Mouse (Mus musculus) CH12.LX (cell line): ENCODE measurements around the gene Wdr19. TPM values are rescaled to one million over a fixed set of nuclear protein-coding genes. Genes with fewer than 3 reads are reported as not detected.

Source experiments
- DNase-seq: peaks from one replicate; pipeline ENCODE4 v3.0.0-alpha.2; 2013; ENCODE audit errors: extremely low read depth
- H3K27ac ChIP-seq: 2 replicates; pipeline ENCODE4 v1.5.1; 2012; ENCODE audit warnings: low read depth, mild to moderate bottlenecking, control low read depth, moderate library complexity; ENCODE audit not compliant: insufficient read depth
- H3K27me3 ChIP-seq: replicated peaks from 2 replicates; pipeline ENCODE3; 2012; ENCODE audit warnings: inconsistent platforms
- H3K36me3 ChIP-seq, 2 experiments: replicated peaks in 1 of 2; 2 replicates each; pipeline versions ENCODE3 to v1.6.1; 2012; ENCODE audit warnings: inconsistent platforms in 1 of 2, low read length in 1 of 2, mild to moderate bottlenecking in 1 of 2, mixed read lengths in 1 of 2, moderate library complexity in 1 of 2; ENCODE audit not compliant: control insufficient read depth in 1 of 2, insufficient read depth in 1 of 2
- H3K4me1 ChIP-seq, 2 experiments: 2 replicates each; pipeline ENCODE4 v1.6.1; 2012; ENCODE audit warnings: inconsistent platforms in 1 of 2, moderate library complexity in 1 of 2; ENCODE audit not compliant: insufficient read depth in 2 of 2, control insufficient read depth in 1 of 2
- H3K4me2 ChIP-seq: 2 replicates; pipeline ENCODE4 v1.6.1; 2012; ENCODE audit warnings: low read depth, mild to moderate bottlenecking, control low read depth; ENCODE audit not compliant: poor library complexity, insufficient read depth, severe bottlenecking
- H3K4me3 ChIP-seq, 3 experiments: fragments of 150-350 bp in 1 of 3; sonication (generic) in 1 of 3; replicated peaks in 1 of 3; 2 replicates each; pipeline versions ENCODE3 to v1.5.1; 2011 to 2012; ENCODE audit warnings: low read depth in 2 of 3, low read length in 2 of 3, mild to moderate bottlenecking in 2 of 3, moderate library complexity in 2 of 3, control low read depth in 1 of 3, improper control_type of control experiment in 1 of 3, inconsistent platforms in 1 of 3, mixed read lengths in 1 of 3; ENCODE audit not compliant: poor library complexity in 1 of 3
- H3K79me2 ChIP-seq: replicated peaks from 2 replicates; pipeline ENCODE4 v1.6.1; 2012; ENCODE audit warnings: mild to moderate bottlenecking, moderate library complexity; ENCODE audit not compliant: control insufficient read depth, poor library complexity, insufficient read depth, severe bottlenecking; ENCODE audit errors: extremely low read depth
- H3K9ac ChIP-seq: 2 replicates; pipeline ENCODE4 v1.6.1; 2012; ENCODE audit warnings: low read depth, mild to moderate bottlenecking, control low read depth, moderate library complexity; ENCODE audit not compliant: insufficient read depth
- H3K9me3 ChIP-seq: replicated peaks from 2 replicates; pipeline ENCODE3; 2012; ENCODE audit warnings: low read length, inconsistent platforms, mixed read lengths
- BHLHE40 ChIP-seq: IDR thresholded peaks from 2 replicates; pipeline ENCODE4 v1.6.1; 2011; ENCODE audit warnings: mild to moderate bottlenecking, low read depth, low read length, improper control_type of control experiment
- CHD1 ChIP-seq: IDR thresholded peaks from 2 replicates; pipeline ENCODE4 v1.6.1; 2012; ENCODE audit warnings: low read depth, low read length, improper control_type of control experiment, inconsistent platforms
- CTCF ChIP-seq, 2 experiments: IDR thresholded peaks in 1 of 2; conservative IDR thresholded peaks in 1 of 2; 2 replicates each; pipeline ENCODE4 v1.5.1; 2011 to 2012; ENCODE audit warnings: low read depth in 2 of 2, low read length in 2 of 2, improper control_type of control experiment in 1 of 2, inconsistent platforms in 1 of 2, mild to moderate bottlenecking in 1 of 2, moderate library complexity in 1 of 2
- E2F4 ChIP-seq: IDR thresholded peaks from 2 replicates; pipeline ENCODE4 v1.6.1; 2011; ENCODE audit warnings: low read depth, low read length, improper control_type of control experiment; ENCODE audit not compliant: insufficient replicate concordance
- ETS1 ChIP-seq: conservative IDR thresholded peaks from 2 replicates; pipeline ENCODE4 v1.6.1; 2012; ENCODE audit warnings: low read depth, mild to moderate bottlenecking, inconsistent platforms, low read length, improper control_type of control experiment, moderate library complexity
- GABPA ChIP-seq: IDR thresholded peaks from 2 replicates; pipeline ENCODE4 v1.6.1; 2012; ENCODE audit warnings: low read depth, low read length, improper control_type of control experiment, inconsistent platforms; ENCODE audit not compliant: insufficient replicate concordance
- HCFC1 ChIP-seq: IDR thresholded peaks from 2 replicates; pipeline ENCODE4 v1.6.1; 2012; ENCODE audit warnings: low read depth, mild to moderate bottlenecking, inconsistent platforms, low read length, improper control_type of control experiment
- JUN ChIP-seq: IDR thresholded peaks from 2 replicates; pipeline ENCODE4 v1.6.1; 2011; ENCODE audit warnings: low read depth, mild to moderate bottlenecking, low read length, improper control_type of control experiment, moderate library complexity; ENCODE audit not compliant: insufficient read depth
- JUND ChIP-seq: conservative IDR thresholded peaks from 2 replicates; pipeline ENCODE4 v1.6.1; 2011; ENCODE audit warnings: low read depth, low read length, improper control_type of control experiment
- KAT2A ChIP-seq: IDR thresholded peaks from 2 replicates; pipeline ENCODE4 v1.6.1; 2012; ENCODE audit warnings: low read length, improper control_type of control experiment, inconsistent platforms; ENCODE audit not compliant: insufficient replicate concordance
- MAX ChIP-seq: IDR thresholded peaks from 2 replicates; pipeline ENCODE4 v1.6.1; 2011; ENCODE audit warnings: low read length, improper control_type of control experiment
- MEF2A ChIP-seq: IDR thresholded peaks from 2 replicates; pipeline ENCODE4 v1.6.1; 2014; ENCODE audit warnings: low read depth, mild to moderate bottlenecking, inconsistent platforms, low read length, improper control_type of control experiment, borderline replicate concordance
- NELFE ChIP-seq: IDR thresholded peaks from 2 replicates; pipeline ENCODE4 v1.6.1; 2011; ENCODE audit warnings: low read depth, low read length, improper control_type of control experiment
- NRF1 ChIP-seq: IDR thresholded peaks from 2 replicates; pipeline ENCODE4 v1.6.1; 2014; ENCODE audit warnings: low read depth, mild to moderate bottlenecking, inconsistent platforms, low read length, improper control_type of control experiment, moderate library complexity
- PAX5 ChIP-seq: IDR thresholded peaks from 2 replicates; pipeline ENCODE4 v1.6.1; 2012; ENCODE audit warnings: low read length, inconsistent platforms, mixed read lengths
- POLR2AphosphoS2 ChIP-seq: IDR thresholded peaks from 2 replicates; pipeline ENCODE4 v1.6.1; 2011; ENCODE audit warnings: low read depth, low read length, improper control_type of control experiment
- RCOR1 ChIP-seq: conservative IDR thresholded peaks from 2 replicates; pipeline ENCODE4 v1.6.1; 2012; ENCODE audit warnings: low read depth, mild to moderate bottlenecking, inconsistent platforms, low read length, improper control_type of control experiment
- SMC3 ChIP-seq: IDR thresholded peaks from 2 replicates; pipeline ENCODE4 v1.6.1; 2011; ENCODE audit warnings: low read depth, low read length, improper control_type of control experiment
- TBP ChIP-seq: conservative IDR thresholded peaks from 2 replicates; pipeline ENCODE4 v1.6.1; 2011; ENCODE audit warnings: low read depth, low read length, improper control_type of control experiment
- TCF12 ChIP-seq: IDR thresholded peaks from 2 replicates; pipeline ENCODE4 v1.6.1; 2014; ENCODE audit warnings: low read depth, mild to moderate bottlenecking, inconsistent platforms, low read length, improper control_type of control experiment
- UBTF ChIP-seq: IDR thresholded peaks from 2 replicates; pipeline ENCODE4 v1.6.1; 2012; ENCODE audit warnings: low read depth, mild to moderate bottlenecking, inconsistent platforms, low read length, improper control_type of control experiment, moderate library complexity
- ZMIZ1 ChIP-seq: IDR thresholded peaks from 2 replicates; pipeline ENCODE4 v1.6.1; 2012; ENCODE audit warnings: low read depth, mild to moderate bottlenecking, inconsistent platforms, low read length, improper control_type of control experiment
- ZNF384 ChIP-seq: IDR thresholded peaks from 2 replicates; pipeline ENCODE4 v1.6.1; 2012; ENCODE audit warnings: low read depth, low read length, improper control_type of control experiment, inconsistent platforms
- dilution Hi-C: fragments of 300-500 bp; cut with MboI; formaldehyde crosslinking; loops from 2 replicates; pipeline ENCODE4 v1.14.3; 2020; ENCODE audit warnings: low sequenced_read_pairs; ENCODE audit not compliant: extremely low pct_unique_long_range_greater_than_20kb, extremely low pct_ligation_motif_present
- in situ Hi-C: fragments of 300-500 bp; cut with MboI; formaldehyde crosslinking; loops from 3 replicates; pipeline ENCODE4 v1.14.3; 2019; ENCODE audit warnings: low sequenced_read_pairs, low pct_ligation_motif_present, low pct_unique_long_range_greater_than_20kb, mixed read lengths
- polyA plus RNA-seq: library from polyadenylated mRNA; unstranded; fragments of >175 nt; gene quantifications from 2 replicates; pipeline ENCODE4 v1.2.1, GENCODE M21; 2012; ENCODE audit warnings: low read depth; ENCODE audit not compliant: insufficient read length
- total RNA-seq, 2 experiments: library from RNA; depleted of rRNA; stranded (reverse); fragments of 300-350 nt in 1 of 2; fragments of >200 nt in 1 of 2; gene quantifications; 2 replicates each; pipeline ENCODE4 v1.2.3; 2012 to 2014

The Wdr19 gene
- total and polyA plus RNA-seq, 3 experiments = 1.4 to 1.7 (median 1.5) TPM

GRCm38 (mm10) chr5:65175918-65176484 lies 23.5 kb upstream of the Wdr19 start:
- Histone ChIP-seq H3K36me3 (no peaks in the 10 kb centered on the region), H3K9ac (no peak overlapping the region), H3K4me2 (no peak overlapping the region), H3K9me3 (no peaks in the 10 kb centered on the region), H3K27ac (no peak overlapping the region), H3K27me3 (no peaks in the 10 kb centered on the region), H3K4me1 (no peaks in the 10 kb centered on the region), H3K79me2 (no peaks in the 10 kb centered on the region), H3K4me3 (no peak overlapping the region)
- dilution Hi-C loops = no loop called here
- TF ChIP-seq MAX (no peak), TBP (no peak), GABPA (no peak), E2F4 (no peak), JUND (no peak), TCF12 (no peak), PAX5 (no peak), CTCF (conservative IDR thresholded peaks at IDR 0.05 in 1 of 2, IDR thresholded peaks at IDR 0.05 in 1 of 2; ENCODE audit: low read depth in 2 of 2, low read length in 2 of 2) (no peak), RCOR1 (no peak)
- in situ Hi-C loops = no loop called here
- DNase-seq = no peak

DNA sequence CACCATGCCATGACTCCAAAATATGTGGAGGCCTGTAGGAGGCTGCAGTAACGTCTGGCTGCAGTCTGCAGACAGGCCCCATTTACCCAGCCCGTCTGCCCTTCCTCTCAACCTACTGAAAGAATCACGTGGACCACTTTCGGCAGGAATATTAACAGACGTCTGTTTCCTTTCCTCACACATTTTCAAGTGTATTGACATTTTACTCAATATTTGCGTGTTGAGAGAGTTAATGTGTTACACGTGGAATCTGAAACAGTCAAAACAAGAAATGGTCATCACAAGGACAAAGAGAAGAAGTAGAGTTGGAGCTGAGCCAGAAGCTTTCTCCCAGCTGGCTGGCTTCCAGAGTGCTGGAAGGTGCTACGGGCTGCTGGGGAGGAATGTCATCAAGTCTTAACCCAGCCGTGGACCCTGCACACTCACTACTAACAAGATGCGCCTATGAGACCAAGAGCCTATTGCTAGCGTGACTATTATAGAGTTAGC lies 22.4 kb upstream of the Wdr19 start:
- H3K4me3 ChIP-seq = no peak overlapping the region
- DNase-seq = no peak
- TF ChIP-seq NELFE (no peak), ETS1 (no peak), MEF2A (no peak)
- dilution Hi-C loops (no loop called here), in situ Hi-C loops (no loop called here)
- H3K27me3 ChIP-seq = no peaks in the 10 kb centered on the region
- no peaks in the 10 kb centered on the region for H3K79me2 ChIP-seq
- H3K36me3 ChIP-seq = no peaks in the 10 kb centered on the region
- no peak overlapping the region for H3K4me2 ChIP-seq
- H3K27ac ChIP-seq = no peak overlapping the region
- no peaks in the 10 kb centered on the region for H3K9me3 ChIP-seq
- H3K4me1 ChIP-seq = no peaks in the 10 kb centered on the region
- H3K9ac ChIP-seq = no peak overlapping the region

DNA sequence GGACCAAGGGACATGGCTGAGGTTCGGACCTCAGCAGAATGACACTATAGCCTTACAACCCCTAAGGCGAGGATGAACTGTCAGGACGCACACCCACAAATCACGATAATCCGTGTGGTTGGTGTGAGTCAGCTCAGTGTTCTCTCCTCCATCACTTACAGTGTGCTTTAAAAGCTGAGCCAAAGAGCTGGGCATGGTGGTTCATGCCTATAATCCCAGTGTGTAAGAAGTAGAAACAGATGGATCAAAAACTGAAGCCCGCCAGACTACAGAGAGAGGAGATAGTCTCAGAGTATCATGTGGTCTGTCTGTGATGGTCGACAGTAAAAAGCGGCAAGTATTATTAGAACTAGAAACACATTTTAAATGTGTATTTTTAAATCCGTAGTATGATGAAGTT lies 21.0 kb upstream of the Wdr19 start:
- Histone ChIP-seq H3K4me3 (no peak overlapping the region), H3K27me3 (no peaks in the 10 kb centered on the region), H3K9ac (no peak overlapping the region), H3K27ac (no peak overlapping the region), H3K4me2 (no peak overlapping the region), H3K36me3 (no peaks in the 10 kb centered on the region), H3K9me3 (no peaks in the 10 kb centered on the region), H3K4me1 (no peaks in the 10 kb centered on the region), H3K79me2 (no peaks in the 10 kb centered on the region)
- dilution Hi-C loops = no loop called here
- DNase-seq = no peak
- in situ Hi-C loops = no loop called here
- TF ChIP-seq HCFC1 = no peak
- TF ChIP-seq ZNF384 = no peak
- no peak for TF ChIP-seq PAX5
- TF ChIP-seq ETS1 = no peak
- TF ChIP-seq JUND = no peak
- no peak for TF ChIP-seq JUN
- no peak for TF ChIP-seq E2F4
- no peak for TF ChIP-seq NRF1
- no peak for TF ChIP-seq NELFE
- TF ChIP-seq CHD1 = no peak
- no peak for TF ChIP-seq MAX
- no peak for TF ChIP-seq ZMIZ1
- no peak for TF ChIP-seq KAT2A
- TF ChIP-seq BHLHE40 = no peak
- TF ChIP-seq UBTF = no peak
- no peak for TF ChIP-seq SMC3
- no peak for TF ChIP-seq POLR2AphosphoS2
- no peak for TF ChIP-seq MEF2A
